Mouse (Mus musculus): Measurements from ENCODE around the gene Tenm4. TPM values are rescaled to one million over a fixed set of nuclear protein-coding genes. Genes with fewer than 3 reads are reported as not detected.

Gene Tenm4
- total RNA-seq, 1 experiment = 38.9 TPM

GRCm38 (mm10) chr7:96707112-96707511 is 536.1 kb downstream of the Tenm4 start:
- H3K4me3 ChIP-seq (ENCODE audit: insufficient read depth in 1 of 2, low read depth in 1 of 2, low read length in 2 of 2, poor library complexity in 1 of 2, severe bottlenecking in 1 of 2) = no peak overlapping the region
- no peaks in the 10 kb centered on the region for H3K4me1 ChIP-seq (ENCODE audit: control insufficient read depth in 2 of 2, insufficient read depth in 2 of 2, low read length in 2 of 2, poor library complexity in 1 of 2)
- DNase-seq (ENCODE audit: low read depth, low spot score) = no peak
- H3K27ac ChIP-seq (ENCODE audit: insufficient read depth, low read depth, low read length, poor library complexity, severe bottlenecking) = no peak overlapping the region
- H3K36me3 ChIP-seq (ENCODE audit: control insufficient read depth, insufficient read depth, low read length, poor library complexity, severe bottlenecking) = no peaks in the 10 kb centered on the region
- no peaks in the 10 kb centered on the region for H3K9me3 ChIP-seq (ENCODE audit: control insufficient read depth, insufficient read depth, low read depth, low read length)
- in situ Hi-C loops (cut with MboI; ENCODE audit: low sequenced_read_pairs in 2 of 2, unreplicated experiment in 2 of 2) = no loop called here
- no peak for TF ChIP-seq CHD2 (IDR thresholded peaks at IDR 0.05; ENCODE audit: low read depth, low read length)
- TF ChIP-seq HCFC1 (IDR thresholded peaks at IDR 0.05; ENCODE audit: borderline replicate concordance, insufficient read depth, low read length) = no peak
- TF ChIP-seq ZNF384 (IDR thresholded peaks at IDR 0.05; ENCODE audit: low read depth, low read length) = no peak
- no peak for TF ChIP-seq MAFK (IDR thresholded peaks at IDR 0.05; ENCODE audit: insufficient read depth, low read depth, low read length)
- TF ChIP-seq ZC3H11A (IDR thresholded peaks at IDR 0.05; ENCODE audit: borderline replicate concordance, low read depth, low read length) = no peak
- H3K9ac ChIP-seq (ENCODE audit: insufficient read depth, low read depth, low read length, poor library complexity, severe bottlenecking) = no peak overlapping the region

- DNase-seq (ENCODE audit: low read depth, low spot score) = no peak
- in situ Hi-C loops (cut with MboI; ENCODE audit: low sequenced_read_pairs in 2 of 2, unreplicated experiment in 2 of 2) = no loop called here
- no peaks in the 10 kb centered on the region for H3K36me3 ChIP-seq (ENCODE audit: control insufficient read depth, insufficient read depth, low read length, poor library complexity, severe bottlenecking)
- no peaks in the 10 kb centered on the region for H3K4me1 ChIP-seq (ENCODE audit: control insufficient read depth in 2 of 2, insufficient read depth in 2 of 2, low read length in 2 of 2, poor library complexity in 1 of 2)
- H3K27ac ChIP-seq (ENCODE audit: insufficient read depth, low read depth, low read length, poor library complexity, severe bottlenecking) = no peak overlapping the region
- no peak overlapping the region for H3K4me3 ChIP-seq (ENCODE audit: insufficient read depth in 1 of 2, low read depth in 1 of 2, low read length in 2 of 2, poor library complexity in 1 of 2, severe bottlenecking in 1 of 2)
- no peak overlapping the region for H3K9ac ChIP-seq (ENCODE audit: insufficient read depth, low read depth, low read length, poor library complexity, severe bottlenecking)
- TF ChIP-seq ZC3H11A (IDR thresholded peaks at IDR 0.05; ENCODE audit: borderline replicate concordance, low read depth, low read length) (no peak), ZNF384 (IDR thresholded peaks at IDR 0.05; ENCODE audit: low read depth, low read length) (no peak), HCFC1 (IDR thresholded peaks at IDR 0.05; ENCODE audit: borderline replicate concordance, insufficient read depth, low read length) (no peak), MAFK (IDR thresholded peaks at IDR 0.05; ENCODE audit: insufficient read depth, low read depth, low read length) (no peak), CHD2 (IDR thresholded peaks at IDR 0.05; ENCODE audit: low read depth, low read length) (no peak)
- no peaks in the 10 kb centered on the region for H3K9me3 ChIP-seq (ENCODE audit: control insufficient read depth, insufficient read depth, low read depth, low read length)
Measured at GRCm38 (mm10) chr7:96708071-96708470, 537.0 kb downstream of the Tenm4 start.

GRCm38 (mm10) chr7:96708561-96708960 is 537.5 kb downstream of the Tenm4 start:
- H3K9ac ChIP-seq (ENCODE audit: insufficient read depth, low read depth, low read length, poor library complexity, severe bottlenecking) = no peak overlapping the region
- no peak for TF ChIP-seq CHD2 (IDR thresholded peaks at IDR 0.05; ENCODE audit: low read depth, low read length)
- no peak for TF ChIP-seq ZNF384 (IDR thresholded peaks at IDR 0.05; ENCODE audit: low read depth, low read length)
- no peak for TF ChIP-seq ZC3H11A (IDR thresholded peaks at IDR 0.05; ENCODE audit: borderline replicate concordance, low read depth, low read length)
- TF ChIP-seq MAFK (IDR thresholded peaks at IDR 0.05; ENCODE audit: insufficient read depth, low read depth, low read length) = no peak
- no peak for TF ChIP-seq HCFC1 (IDR thresholded peaks at IDR 0.05; ENCODE audit: borderline replicate concordance, insufficient read depth, low read length)
- no peak for DNase-seq (ENCODE audit: low read depth, low spot score)
- H3K9me3 ChIP-seq (ENCODE audit: control insufficient read depth, insufficient read depth, low read depth, low read length) = no peaks in the 10 kb centered on the region
- no peak overlapping the region for H3K4me3 ChIP-seq (ENCODE audit: insufficient read depth in 1 of 2, low read depth in 1 of 2, low read length in 2 of 2, poor library complexity in 1 of 2, severe bottlenecking in 1 of 2)
- H3K4me1 ChIP-seq (ENCODE audit: control insufficient read depth in 2 of 2, insufficient read depth in 2 of 2, low read length in 2 of 2, poor library complexity in 1 of 2) = no peaks in the 10 kb centered on the region
- no peak overlapping the region for H3K27ac ChIP-seq (ENCODE audit: insufficient read depth, low read depth, low read length, poor library complexity, severe bottlenecking)
- H3K36me3 ChIP-seq (ENCODE audit: control insufficient read depth, insufficient read depth, low read length, poor library complexity, severe bottlenecking) = no peaks in the 10 kb centered on the region
- in situ Hi-C loops (cut with MboI; ENCODE audit: low sequenced_read_pairs in 2 of 2, unreplicated experiment in 2 of 2) = no loop called here

- Histone ChIP-seq H3K4me1 (ENCODE audit: control insufficient read depth in 2 of 2, insufficient read depth in 2 of 2, low read length in 2 of 2, poor library complexity in 1 of 2) (no peaks in the 10 kb centered on the region), H3K9ac (ENCODE audit: insufficient read depth, low read depth, low read length, poor library complexity, severe bottlenecking) (no peak overlapping the region), H3K36me3 (ENCODE audit: control insufficient read depth, insufficient read depth, low read length, poor library complexity, severe bottlenecking) (no peaks in the 10 kb centered on the region), H3K4me3 (ENCODE audit: insufficient read depth in 1 of 2, low read depth in 1 of 2, low read length in 2 of 2, poor library complexity in 1 of 2, severe bottlenecking in 1 of 2) (no peak overlapping the region), H3K9me3 (ENCODE audit: control insufficient read depth, insufficient read depth, low read depth, low read length) (no peaks in the 10 kb centered on the region), H3K27ac (ENCODE audit: insufficient read depth, low read depth, low read length, poor library complexity, severe bottlenecking) (no peak overlapping the region)
- DNase-seq (ENCODE audit: low read depth, low spot score) = no peak
- in situ Hi-C loops (cut with MboI; ENCODE audit: low sequenced_read_pairs in 2 of 2, unreplicated experiment in 2 of 2) = no loop called here
- TF ChIP-seq ZC3H11A (IDR thresholded peaks at IDR 0.05; ENCODE audit: borderline replicate concordance, low read depth, low read length) = no peak
- TF ChIP-seq MAFK (IDR thresholded peaks at IDR 0.05; ENCODE audit: insufficient read depth, low read depth, low read length) = no peak
- TF ChIP-seq ZNF384 (IDR thresholded peaks at IDR 0.05; ENCODE audit: low read depth, low read length) = no peak
- TF ChIP-seq HCFC1 (IDR thresholded peaks at IDR 0.05; ENCODE audit: borderline replicate concordance, insufficient read depth, low read length) = no peak
- TF ChIP-seq CHD2 (IDR thresholded peaks at IDR 0.05; ENCODE audit: low read depth, low read length) = no peak
Measured at GRCm38 (mm10) chr7:96708968-96709367, 537.9 kb downstream of the Tenm4 start.

- no peak for DNase-seq (ENCODE audit: low read depth, low spot score)
- Histone ChIP-seq H3K9ac (ENCODE audit: insufficient read depth, low read depth, low read length, poor library complexity, severe bottlenecking) (no peak overlapping the region), H3K27ac (ENCODE audit: insufficient read depth, low read depth, low read length, poor library complexity, severe bottlenecking) (no peak overlapping the region), H3K36me3 (ENCODE audit: control insufficient read depth, insufficient read depth, low read length, poor library complexity, severe bottlenecking) (no peaks in the 10 kb centered on the region), H3K4me3 (ENCODE audit: insufficient read depth in 1 of 2, low read depth in 1 of 2, low read length in 2 of 2, poor library complexity in 1 of 2, severe bottlenecking in 1 of 2) (no peak overlapping the region), H3K9me3 (ENCODE audit: control insufficient read depth, insufficient read depth, low read depth, low read length) (no peaks in the 10 kb centered on the region), H3K4me1 (ENCODE audit: control insufficient read depth in 2 of 2, insufficient read depth in 2 of 2, low read length in 2 of 2, poor library complexity in 1 of 2) (no peaks in the 10 kb centered on the region)
- TF ChIP-seq CHD2 (IDR thresholded peaks at IDR 0.05; ENCODE audit: low read depth, low read length) = no peak
- no peak for TF ChIP-seq MAFK (IDR thresholded peaks at IDR 0.05; ENCODE audit: insufficient read depth, low read depth, low read length)
- no peak for TF ChIP-seq HCFC1 (IDR thresholded peaks at IDR 0.05; ENCODE audit: borderline replicate concordance, insufficient read depth, low read length)
- TF ChIP-seq ZNF384 (IDR thresholded peaks at IDR 0.05; ENCODE audit: low read depth, low read length) = no peak
- no peak for TF ChIP-seq ZC3H11A (IDR thresholded peaks at IDR 0.05; ENCODE audit: borderline replicate concordance, low read depth, low read length)
- in situ Hi-C loops (cut with MboI; ENCODE audit: low sequenced_read_pairs in 2 of 2, unreplicated experiment in 2 of 2) = no loop called here
Measured at GRCm38 (mm10) chr7:96709891-96710290, 538.8 kb downstream of the Tenm4 start.
